Mouse (Mus musculus): ENCODE measurements at regions not wholly inside any gene's neighbourhood (a gene's known extent, or its start where the extent isn't known, plus 50 kb on each side); places are given as distances from the start of the nearest gene placed in this dataset.

DNA sequence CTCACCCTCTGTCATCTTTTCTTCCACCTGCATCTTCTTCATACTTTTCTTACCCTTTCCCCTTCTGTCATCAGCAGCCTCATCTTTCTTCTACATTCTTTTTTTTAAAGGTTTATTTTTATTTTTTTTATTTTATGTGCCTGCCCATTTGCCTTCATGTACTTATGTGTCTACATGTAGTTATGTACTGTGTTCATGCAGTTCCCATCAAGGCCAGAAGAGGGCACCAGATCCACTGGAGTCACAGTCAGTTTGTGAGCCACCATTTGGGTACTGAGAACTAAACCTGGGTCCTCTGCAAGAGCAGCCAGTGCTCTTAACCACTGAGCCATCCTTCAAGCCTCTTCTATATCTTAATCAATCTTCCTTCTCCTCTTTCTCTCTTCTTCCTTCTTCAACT lies 475.7 kb upstream of the Zmiz1 start:
- Histone ChIP-seq H3K27me3 (ENCODE audit: insufficient read depth, low read length) (no peaks in the 10 kb centered on the region), H3K4me1 (ENCODE audit: insufficient read depth) (no peaks in the 10 kb centered on the region), H3K9me3 (ENCODE audit: low read depth, low read length) (no peaks in the 10 kb centered on the region), H3K9ac (no peak overlapping the region), H3K4me2 (no peak overlapping the region), H3K27ac (ENCODE audit: low read depth) (no peak overlapping the region), H3K4me3 (ENCODE audit: low read depth, low read length) (no peak overlapping the region), H3K36me3 (ENCODE audit: insufficient read depth) (no peaks in the 10 kb centered on the region)
- peak; percentile 66 for TF ChIP-seq CTCF (IDR thresholded peaks at IDR 0.05; ENCODE audit: low read depth)
- ATAC-seq (ENCODE audit: insufficient read depth) (no peak), DNase-seq (peak; percentile 53)

DNA sequence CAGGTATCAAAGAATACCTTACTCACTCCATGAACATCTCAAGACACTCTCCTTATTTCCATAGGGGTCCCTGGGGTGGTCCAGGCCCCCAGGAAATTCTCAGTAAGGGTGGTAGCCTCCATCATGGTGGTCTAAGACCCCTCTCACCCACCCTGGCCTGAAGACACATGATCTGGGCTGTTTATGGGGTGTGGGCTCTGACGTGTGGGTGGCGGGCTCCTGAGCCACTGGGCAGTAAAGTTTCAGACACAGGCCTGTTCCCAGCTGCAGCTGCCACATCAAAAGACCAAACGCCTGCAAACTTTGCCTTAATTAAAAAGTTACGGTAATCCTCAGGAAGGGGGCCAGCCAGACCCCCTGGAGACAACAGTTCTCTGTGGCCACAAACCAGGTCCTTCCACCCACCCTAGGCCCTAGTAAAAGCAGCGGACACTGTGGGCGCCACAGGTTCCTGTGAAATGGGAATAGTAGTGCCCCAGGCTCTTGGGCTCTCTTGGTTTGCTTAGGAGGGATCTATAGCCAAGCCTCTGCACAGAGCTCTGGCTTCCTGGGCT lies 473.1 kb upstream of the Zmiz1 start:
- TF ChIP-seq CTCF (IDR thresholded peaks at IDR 0.05; ENCODE audit: low read depth): no peak
- Histone ChIP-seq H3K9ac (no peak overlapping the region), H3K36me3 (ENCODE audit: insufficient read depth) (no peaks in the 10 kb centered on the region), H3K27ac (ENCODE audit: low read depth) (no peak overlapping the region), H3K4me1 (ENCODE audit: insufficient read depth) (no peaks in the 10 kb centered on the region), H3K27me3 (ENCODE audit: insufficient read depth, low read length) (no peaks in the 10 kb centered on the region), H3K9me3 (ENCODE audit: low read depth, low read length) (no peaks in the 10 kb centered on the region), H3K4me3 (ENCODE audit: low read depth, low read length) (no peak overlapping the region), H3K4me2 (no peak overlapping the region)
- ATAC-seq (ENCODE audit: insufficient read depth) (no peak), DNase-seq (no peak)
- 63% methylated on average over 6 of the region's 6 CpGs for WGBS

GRCm38 (mm10) chr14:24986404-24986803 lies 472.6 kb upstream of the Zmiz1 start:
- ATAC-seq (ENCODE audit: insufficient read depth): no peak

GRCm38 (mm10) chr14:24993751-24994658 lies 465.0 kb upstream of the Zmiz1 start:
- Histone ChIP-seq H3K9ac (no peak overlapping the region), H3K4me1 (ENCODE audit: insufficient read depth) (0 out of 2 replicates have a peak, but pooled peaks cover 8% of the 10 kb centered on the region), H3K27ac (ENCODE audit: low read depth) (no peak overlapping the region), H3K9me3 (ENCODE audit: low read depth, low read length) (peaks cover 6% of the 10 kb centered on the region; the same call in 1 of the 2 replicates), H3K4me2 (peak overlapping the region; percentile 35), H3K27me3 (ENCODE audit: insufficient read depth, low read length) (no peaks in the 10 kb centered on the region), H3K4me3 (ENCODE audit: low read depth, low read length) (no peak overlapping the region), H3K36me3 (ENCODE audit: insufficient read depth) (no peaks in the 10 kb centered on the region)
- no peak; the same call in 1 of the 2 replicates for ATAC-seq (ENCODE audit: insufficient read depth)
- 23% methylated on average over 21 of the region's 21 CpGs for WGBS
- DNase-seq: no peak
- no peak for TF ChIP-seq CTCF (IDR thresholded peaks at IDR 0.05; ENCODE audit: low read depth)

More at GRCm38 (mm10) chr14:24986404-24986803, 472.6 kb upstream of the Zmiz1 start:
- H3K4me1 ChIP-seq (ENCODE audit: insufficient read depth): no peaks in the 10 kb centered on the region
- H3K27ac ChIP-seq (ENCODE audit: low read depth): no peak overlapping the region
- H3K4me3 ChIP-seq (ENCODE audit: low read depth, low read length): no peak overlapping the region
- H3K9ac ChIP-seq: no peak overlapping the region
- WGBS: 67% methylated on average over 4 of the region's 4 CpGs
- no peak overlapping the region for H3K4me2 ChIP-seq
- H3K27me3 ChIP-seq (ENCODE audit: insufficient read depth, low read length): no peaks in the 10 kb centered on the region
- DNase-seq: no peak
- TF ChIP-seq CTCF (IDR thresholded peaks at IDR 0.05; ENCODE audit: low read depth): no peak
- no peaks in the 10 kb centered on the region for H3K36me3 ChIP-seq (ENCODE audit: insufficient read depth)
- H3K9me3 ChIP-seq (ENCODE audit: low read depth, low read length): no peaks in the 10 kb centered on the region

DNA sequence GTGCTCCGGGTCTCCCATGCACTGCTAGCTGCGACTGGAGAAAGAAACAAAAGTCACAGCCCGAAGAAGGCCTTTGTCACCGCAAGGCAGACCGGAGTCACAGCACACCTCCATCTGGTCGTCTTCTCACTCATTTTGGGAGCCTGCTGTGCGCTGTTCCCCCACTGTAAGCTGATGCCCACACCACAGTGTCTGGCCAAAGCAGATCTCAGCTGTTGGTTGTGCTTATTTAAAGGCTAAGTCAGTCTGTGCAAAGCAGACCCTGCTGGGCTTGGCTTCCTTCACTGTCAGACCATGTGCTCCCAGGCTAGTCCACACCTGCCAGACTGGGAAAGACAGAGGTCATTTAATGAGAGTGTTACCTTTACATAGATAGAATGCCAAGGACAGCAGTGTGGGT lies 463.8 kb upstream of the Zmiz1 start:
- ATAC-seq (ENCODE audit: insufficient read depth): no peak
- WGBS: 68% methylated on average over 7 of the region's 7 CpGs
- H3K36me3 ChIP-seq (ENCODE audit: insufficient read depth): no peaks in the 10 kb centered on the region
- H3K4me1 ChIP-seq (ENCODE audit: insufficient read depth): 0 out of 2 replicates have a peak, but pooled peaks cover 8% of the 10 kb centered on the region
- no peak for DNase-seq
- no peak for TF ChIP-seq CTCF (IDR thresholded peaks at IDR 0.05; ENCODE audit: low read depth)
- H3K4me3 ChIP-seq (ENCODE audit: low read depth, low read length): no peak overlapping the region
- H3K27ac ChIP-seq (ENCODE audit: low read depth): no peak overlapping the region
- H3K4me2 ChIP-seq: no peak overlapping the region
- H3K9ac ChIP-seq: no peak overlapping the region
- H3K27me3 ChIP-seq (ENCODE audit: insufficient read depth, low read length): no peaks in the 10 kb centered on the region
- H3K9me3 ChIP-seq (ENCODE audit: low read depth, low read length): peaks cover 6% of the 10 kb centered on the region; the same call in 1 of the 2 replicates

GRCm38 (mm10) chr14:24997786-24998509 lies 461.0 kb upstream of the Zmiz1 start:
- DNase-seq: no peak
- H3K27me3 ChIP-seq (ENCODE audit: insufficient read depth, low read length): no peaks in the 10 kb centered on the region
- H3K9ac ChIP-seq: no peak overlapping the region
- no peaks in the 10 kb centered on the region for H3K9me3 ChIP-seq (ENCODE audit: low read depth, low read length)
- H3K27ac ChIP-seq (ENCODE audit: low read depth): no peak overlapping the region
- H3K4me2 ChIP-seq: no peak overlapping the region
- no peak for TF ChIP-seq CTCF (IDR thresholded peaks at IDR 0.05; ENCODE audit: low read depth)
- no peaks in the 10 kb centered on the region for H3K36me3 ChIP-seq (ENCODE audit: insufficient read depth)
- H3K4me1 ChIP-seq (ENCODE audit: insufficient read depth): 0 out of 2 replicates have a peak, but pooled peaks cover 8% of the 10 kb centered on the region
- 40% methylated on average over 14 of the region's 14 CpGs for WGBS
- no peak overlapping the region for H3K4me3 ChIP-seq (ENCODE audit: low read depth, low read length)
- 0 out of 2 replicates have a peak, but pooled peaks have one; percentile 16 for ATAC-seq (ENCODE audit: insufficient read depth)

Data from lung, embryonic 14.5 days (tissue).